Mouse (Mus musculus): ENCODE measurements around the gene Esrrg. TPM values are rescaled to one million over a fixed set of nuclear protein-coding genes. Genes with fewer than 3 reads are reported as not detected.

Esrrg gene
- polyA plus RNA-seq, 1 experiment from 2014 or later: 23.5 TPM

GRCm38 (mm10) chr1:187931146-187931545 is 322.6 kb downstream of the Esrrg start:
- Histone ChIP-seq H3K4me3 (ENCODE audit: low read length) (no peak overlapping the region), H3K4me2 (ENCODE audit: low read depth, low read length) (no peak overlapping the region), H3K9me3 (replicated peaks; ENCODE audit: control insufficient read depth, low read length) (peaks cover 2% of the 10 kb centered on the region), H3K4me1 (ENCODE audit: control insufficient read depth, insufficient read depth, low read length) (peaks cover 5% of the 10 kb centered on the region), H3K36me3 (ENCODE audit: control insufficient read depth, insufficient read depth) (no peaks in the 10 kb centered on the region), H3K27me3 (ENCODE audit: control insufficient read depth, insufficient read depth, low read length) (no peaks in the 10 kb centered on the region), H3K27ac (ENCODE audit: low read length) (no peak overlapping the region), H3K9ac (ENCODE audit: low read length) (no peak overlapping the region)
- 55% methylated on average over 3 of the region's 3 CpGs for WGBS
- ATAC-seq (replicated peaks; ENCODE audit: extremely low read depth, insufficient read depth, low FRiP score): no peak

DNA sequence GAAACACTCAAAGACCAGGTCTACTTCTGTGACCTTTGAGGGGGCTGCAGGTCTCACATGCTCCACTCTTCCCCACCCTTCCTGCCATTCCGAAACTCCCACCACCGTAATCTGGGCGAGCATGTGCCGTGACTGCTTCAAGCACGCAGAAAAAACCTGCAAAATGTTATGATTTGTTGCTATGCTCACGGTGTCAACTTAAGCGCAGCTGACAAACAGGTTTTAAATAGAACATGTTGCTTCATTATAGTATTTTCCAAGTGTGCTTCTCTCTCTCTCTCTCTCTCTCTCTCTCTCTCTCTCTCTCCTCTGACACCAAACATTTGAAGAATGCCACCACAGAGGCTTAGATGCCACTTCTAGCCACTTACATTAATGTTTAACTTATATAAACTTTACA is 330.1 kb downstream of the Esrrg start:
- peak overlapping the region; percentile 82 for H3K27ac ChIP-seq (ENCODE audit: low read length)
- peak; percentile 76 for ATAC-seq (replicated peaks; ENCODE audit: extremely low read depth, insufficient read depth, low FRiP score)
- no peaks in the 10 kb centered on the region for H3K36me3 ChIP-seq (ENCODE audit: control insufficient read depth, insufficient read depth)
- 24% methylated on average over 7 of the region's 7 CpGs for WGBS
- H3K4me1 ChIP-seq (ENCODE audit: control insufficient read depth, insufficient read depth, low read length): peaks cover 13% of the 10 kb centered on the region
- H3K27me3 ChIP-seq (ENCODE audit: control insufficient read depth, insufficient read depth, low read length): no peaks in the 10 kb centered on the region
- H3K4me3 ChIP-seq (ENCODE audit: low read length): no peak overlapping the region
- H3K4me2 ChIP-seq (ENCODE audit: low read depth, low read length): peak overlapping the region; percentile 38
- H3K9me3 ChIP-seq (replicated peaks; ENCODE audit: control insufficient read depth, low read length): no peaks in the 10 kb centered on the region; the same call in 1 of the 2 replicates
- peak overlapping the region; percentile 32 for H3K9ac ChIP-seq (ENCODE audit: low read length)

GRCm38 (mm10) chr1:187939078-187939477 is 330.5 kb downstream of the Esrrg start:
- H3K27ac ChIP-seq (ENCODE audit: low read length): peak overlapping the region; percentile 78
- peaks cover 13% of the 10 kb centered on the region for H3K4me1 ChIP-seq (ENCODE audit: control insufficient read depth, insufficient read depth, low read length)
- no peak overlapping the region for H3K4me2 ChIP-seq (ENCODE audit: low read depth, low read length)
- WGBS: 50% methylated on average over 4 of the region's 4 CpGs
- H3K4me3 ChIP-seq (ENCODE audit: low read length): no peak overlapping the region
- 0 out of 2 replicates have a peak, but pooled peaks have one; percentile 57 for ATAC-seq (replicated peaks; ENCODE audit: extremely low read depth, insufficient read depth, low FRiP score)
- H3K9me3 ChIP-seq (replicated peaks; ENCODE audit: control insufficient read depth, low read length): no peaks in the 10 kb centered on the region; the same call in 1 of the 2 replicates
- no peaks in the 10 kb centered on the region for H3K27me3 ChIP-seq (ENCODE audit: control insufficient read depth, insufficient read depth, low read length)
- H3K36me3 ChIP-seq (ENCODE audit: control insufficient read depth, insufficient read depth): no peaks in the 10 kb centered on the region
- H3K9ac ChIP-seq (ENCODE audit: low read length): peak overlapping the region; percentile 22; the same call in 1 of the 2 replicates

DNA sequence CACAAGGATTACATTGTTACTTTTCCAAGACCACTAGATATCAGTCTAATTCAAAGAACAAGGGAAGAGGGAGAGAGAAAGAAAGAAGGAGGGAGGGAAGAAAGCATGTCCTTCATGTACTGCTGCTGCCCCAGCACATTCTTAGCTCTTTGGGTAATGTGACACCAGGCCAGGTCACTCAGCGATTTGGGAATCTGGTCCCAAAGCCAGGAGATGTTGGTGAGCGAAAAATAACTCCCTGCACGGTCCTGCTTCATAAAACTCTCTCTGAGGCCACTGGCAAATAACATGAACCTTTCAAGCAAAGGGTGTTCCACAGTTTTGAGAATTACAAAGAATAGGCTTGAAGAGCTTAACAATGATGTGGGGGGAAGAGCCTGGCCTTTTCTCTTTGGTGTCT is 342.9 kb downstream of the Esrrg start:
- Histone ChIP-seq H3K27ac (ENCODE audit: low read length) (peak overlapping the region; percentile 23; the same call in 1 of the 2 replicates), H3K36me3 (ENCODE audit: control insufficient read depth, insufficient read depth) (no peaks in the 10 kb centered on the region), H3K4me2 (ENCODE audit: low read depth, low read length) (no peak overlapping the region), H3K4me1 (ENCODE audit: control insufficient read depth, insufficient read depth, low read length) (peaks cover 6% of the 10 kb centered on the region), H3K4me3 (ENCODE audit: low read length) (no peak overlapping the region), H3K27me3 (ENCODE audit: control insufficient read depth, insufficient read depth, low read length) (no peaks in the 10 kb centered on the region), H3K9ac (ENCODE audit: low read length) (no peak overlapping the region), H3K9me3 (replicated peaks; ENCODE audit: control insufficient read depth, low read length) (no peaks in the 10 kb centered on the region)
- 34% methylated on average over 3 of the region's 3 CpGs for WGBS
- no peak for ATAC-seq (replicated peaks; ENCODE audit: extremely low read depth, insufficient read depth, low FRiP score)

DNA sequence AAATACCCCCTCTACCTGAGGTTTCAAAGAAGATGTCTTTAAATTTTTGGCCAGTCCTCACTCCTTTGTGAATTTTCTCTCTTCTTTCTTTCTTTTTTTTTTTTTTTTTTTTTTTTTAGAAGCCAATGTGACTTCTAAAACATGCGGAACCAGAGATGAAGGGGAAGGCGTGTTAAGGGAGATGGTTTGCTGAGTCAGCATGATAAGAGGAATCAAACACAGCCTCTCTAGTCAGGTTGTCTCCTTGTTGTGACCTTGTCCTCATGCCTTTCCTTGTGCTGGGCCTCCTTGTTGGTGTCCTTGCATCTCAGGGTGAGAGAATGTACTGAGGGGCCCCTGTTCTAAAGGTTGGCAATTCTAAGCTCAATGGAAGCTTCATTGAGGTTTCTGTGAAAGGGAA is 348.1 kb downstream of the Esrrg start:
- Histone ChIP-seq H3K27ac (ENCODE audit: low read length) (no peak overlapping the region), H3K4me3 (ENCODE audit: low read length) (no peak overlapping the region), H3K4me2 (ENCODE audit: low read depth, low read length) (no peak overlapping the region), H3K4me1 (ENCODE audit: control insufficient read depth, insufficient read depth, low read length) (peaks cover 19% of the 10 kb centered on the region), H3K36me3 (ENCODE audit: control insufficient read depth, insufficient read depth) (no peaks in the 10 kb centered on the region), H3K27me3 (ENCODE audit: control insufficient read depth, insufficient read depth, low read length) (no peaks in the 10 kb centered on the region), H3K9me3 (replicated peaks; ENCODE audit: control insufficient read depth, low read length) (no peaks in the 10 kb centered on the region), H3K9ac (ENCODE audit: low read length) (no peak overlapping the region)
- 76% methylated on average over 2 of the region's 2 CpGs for WGBS
- no peak for ATAC-seq (replicated peaks; ENCODE audit: extremely low read depth, insufficient read depth, low FRiP score)

- Histone ChIP-seq H3K27ac (ENCODE audit: low read length) (no peak overlapping the region), H3K4me1 (ENCODE audit: control insufficient read depth, insufficient read depth, low read length) (peaks cover 18% of the 10 kb centered on the region), H3K9ac (ENCODE audit: low read length) (no peak overlapping the region), H3K4me2 (ENCODE audit: low read depth, low read length) (no peak overlapping the region), H3K36me3 (ENCODE audit: control insufficient read depth, insufficient read depth) (no peaks in the 10 kb centered on the region), H3K9me3 (replicated peaks; ENCODE audit: control insufficient read depth, low read length) (no peaks in the 10 kb centered on the region), H3K4me3 (ENCODE audit: low read length) (no peak overlapping the region), H3K27me3 (ENCODE audit: control insufficient read depth, insufficient read depth, low read length) (no peaks in the 10 kb centered on the region)
- WGBS: 77% methylated on average over 9 of the region's 9 CpGs
- ATAC-seq (replicated peaks; ENCODE audit: extremely low read depth, insufficient read depth, low FRiP score): no peak
These were observed 350.6 kb downstream of the Esrrg start for GRCm38 (mm10) chr1:187959192-187959591.

GRCm38 (mm10) chr1:187961452-187961851 is 352.9 kb downstream of the Esrrg start:
- 66% methylated on average over 5 of the region's 5 CpGs for WGBS
- H3K36me3 ChIP-seq (ENCODE audit: control insufficient read depth, insufficient read depth): no peaks in the 10 kb centered on the region
- H3K4me2 ChIP-seq (ENCODE audit: low read depth, low read length): no peak overlapping the region
- no peak overlapping the region for H3K4me3 ChIP-seq (ENCODE audit: low read length)
- no peaks in the 10 kb centered on the region for H3K27me3 ChIP-seq (ENCODE audit: control insufficient read depth, insufficient read depth, low read length)
- H3K27ac ChIP-seq (ENCODE audit: low read length): no peak overlapping the region
- H3K9me3 ChIP-seq (replicated peaks; ENCODE audit: control insufficient read depth, low read length): no peaks in the 10 kb centered on the region
- H3K4me1 ChIP-seq (ENCODE audit: control insufficient read depth, insufficient read depth, low read length): peaks cover 16% of the 10 kb centered on the region
- ATAC-seq (replicated peaks; ENCODE audit: extremely low read depth, insufficient read depth, low FRiP score): no peak
- H3K9ac ChIP-seq (ENCODE audit: low read length): no peak overlapping the region

- Histone ChIP-seq H3K36me3 (ENCODE audit: control insufficient read depth, insufficient read depth) (no peaks in the 10 kb centered on the region), H3K27me3 (ENCODE audit: control insufficient read depth, insufficient read depth, low read length) (no peaks in the 10 kb centered on the region), H3K4me2 (ENCODE audit: low read depth, low read length) (peak overlapping the region; percentile 17; the same call in 1 of the 2 replicates), H3K9ac (ENCODE audit: low read length) (no peak overlapping the region), H3K27ac (ENCODE audit: low read length) (peak overlapping the region; percentile 53), H3K4me3 (ENCODE audit: low read length) (no peak overlapping the region), H3K9me3 (replicated peaks; ENCODE audit: control insufficient read depth, low read length) (no peaks in the 10 kb centered on the region), H3K4me1 (ENCODE audit: control insufficient read depth, insufficient read depth, low read length) (peaks cover 6% of the 10 kb centered on the region)
- ATAC-seq (replicated peaks; ENCODE audit: extremely low read depth, insufficient read depth, low FRiP score): no peak; the same call in 1 of the 2 replicates
- WGBS: 24% methylated on average over 18 of the region's 18 CpGs
These were observed 356.5 kb downstream of the Esrrg start for GRCm38 (mm10) chr1:187964829-187965760.

- H3K27ac ChIP-seq (ENCODE audit: low read length): no peak overlapping the region
- H3K36me3 ChIP-seq (ENCODE audit: control insufficient read depth, insufficient read depth): no peaks in the 10 kb centered on the region
- H3K4me1 ChIP-seq (ENCODE audit: control insufficient read depth, insufficient read depth, low read length): peaks cover 6% of the 10 kb centered on the region
- H3K9me3 ChIP-seq (replicated peaks; ENCODE audit: control insufficient read depth, low read length): no peaks in the 10 kb centered on the region
- H3K27me3 ChIP-seq (ENCODE audit: control insufficient read depth, insufficient read depth, low read length): no peaks in the 10 kb centered on the region
- no peak overlapping the region for H3K4me3 ChIP-seq (ENCODE audit: low read length)
- no peak overlapping the region for H3K9ac ChIP-seq (ENCODE audit: low read length)
- H3K4me2 ChIP-seq (ENCODE audit: low read depth, low read length): no peak overlapping the region
- ATAC-seq (replicated peaks; ENCODE audit: extremely low read depth, insufficient read depth, low FRiP score): no peak
- 33% methylated on average over 6 of the region's 6 CpGs for whole genome bisulfite sequencing
These were observed 357.3 kb downstream of the Esrrg start for GRCm38 (mm10) chr1:187965921-187966320.

Data from heart, embryonic 16.5 days (tissue).